Mouse (Mus musculus): ENCODE measurements at regions not wholly inside any gene's neighbourhood (a gene's known extent, or its start where the extent isn't known, plus 50 kb on each side); places are given as distances from the start of the nearest gene placed in this dataset.
"Not testable (repeated sequence)": the region's sequence is repeated elsewhere in the genome, so short reads cannot be mapped to it uniquely, and the experiment has no call there.

DNA sequence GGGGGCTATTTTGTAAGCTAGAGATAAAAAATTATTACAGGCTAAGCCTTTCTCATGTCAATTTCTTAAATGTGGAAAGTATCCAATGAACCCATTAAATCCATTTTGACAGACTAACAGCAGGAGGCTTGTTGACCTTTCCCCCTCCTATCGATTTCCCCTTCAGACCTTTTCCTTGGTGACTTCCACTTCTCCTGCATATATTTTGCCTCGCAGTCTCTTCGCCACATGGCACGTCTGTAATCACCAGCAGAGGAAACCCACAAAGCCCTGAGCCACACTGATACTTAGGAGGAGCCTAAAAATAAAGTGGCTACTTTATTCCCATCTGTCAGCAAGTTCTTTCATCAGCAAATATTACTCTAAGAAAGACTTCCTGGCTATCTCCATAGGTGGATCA, 247.5 kb upstream of the Rnf219 start:
- Histone ChIP-seq H3K4me2 (no peak overlapping the region), H3K27ac (ENCODE audit: poor library complexity, severe bottlenecking) (no peak overlapping the region), H3K4me3 (no peak overlapping the region), H3K27me3 (replicated peaks) (no peaks in the 10 kb centered on the region), H3K4me1 (replicated peaks) (no peaks in the 10 kb centered on the region), H3K9ac (no peak overlapping the region), H3K9me3 (replicated peaks) (no peaks in the 10 kb centered on the region), H3K36me3 (no peaks in the 10 kb centered on the region)
- ATAC-seq (ENCODE audit: insufficient number of reproducible peaks, low FRiP score) = no peak
- WGBS = 41% methylated on average over 4 of the region's 4 CpGs

DNA sequence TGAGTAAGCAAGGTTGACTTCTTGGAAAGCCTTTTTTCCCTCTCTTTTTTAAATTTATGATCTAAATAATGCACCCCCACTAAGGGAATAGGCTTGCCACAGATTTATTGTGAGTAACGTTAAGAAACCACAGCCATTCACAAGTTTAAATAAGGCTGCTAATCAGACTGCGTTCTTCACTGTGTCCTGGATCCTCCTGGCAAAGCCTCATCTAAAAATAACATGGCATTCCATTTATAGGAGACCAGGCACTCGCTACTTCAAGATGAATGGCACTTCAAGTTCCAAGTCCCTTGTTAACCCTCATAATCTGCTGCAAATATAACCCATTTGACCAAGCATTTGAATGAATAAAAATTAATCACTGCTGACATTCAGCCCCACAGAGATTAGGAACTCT, 211.8 kb upstream of the Rnf219 start:
- H3K9me3 ChIP-seq (replicated peaks) = no peaks in the 10 kb centered on the region

DNA sequence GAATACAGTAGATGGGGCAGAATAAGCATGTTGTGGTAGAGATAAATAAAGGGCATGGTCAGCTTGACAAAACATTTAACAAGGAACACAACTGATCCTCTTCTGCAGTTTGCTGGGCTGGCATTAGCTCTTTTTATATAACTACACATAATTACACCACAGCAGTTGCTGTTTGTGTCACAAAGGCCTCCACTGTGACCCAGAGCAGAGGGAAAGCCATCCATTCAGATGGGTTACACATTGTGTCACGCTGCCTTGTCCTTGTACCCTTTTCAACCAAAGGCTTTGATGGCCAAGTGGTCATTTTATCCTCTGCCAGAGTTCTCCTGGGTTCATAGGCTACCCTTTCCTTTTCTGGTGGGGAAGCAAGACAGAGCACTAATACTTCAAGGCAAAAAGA, 209.6 kb upstream of the Rnf219 start:
- ATAC-seq (ENCODE audit: insufficient number of reproducible peaks, low FRiP score) = no peak
- Histone ChIP-seq H3K9me3 (replicated peaks) (0 out of 2 replicates have a peak, but pooled peaks cover 3% of the 10 kb centered on the region), H3K9ac (no peak overlapping the region), H3K36me3 (no peaks in the 10 kb centered on the region), H3K4me1 (replicated peaks) (peaks cover 8% of the 10 kb centered on the region; the same call in 1 of the 2 replicates), H3K27ac (ENCODE audit: poor library complexity, severe bottlenecking) (no peak overlapping the region), H3K4me3 (no peak overlapping the region), H3K27me3 (replicated peaks) (no peaks in the 10 kb centered on the region), H3K4me2 (no peak overlapping the region)
- 63% methylated on average over 1 of the region's 1 CpGs for WGBS

More for the DNA sequence above, 211.8 kb upstream of the Rnf219 start:
- no peak overlapping the region for H3K4me3 ChIP-seq
- peak overlapping the region; percentile 54; the same call in 1 of the 2 replicates for H3K27ac ChIP-seq (ENCODE audit: poor library complexity, severe bottlenecking)
- no peak for ATAC-seq (ENCODE audit: insufficient number of reproducible peaks, low FRiP score)
- peaks cover 8% of the 10 kb centered on the region; the same call in 1 of the 2 replicates for H3K4me1 ChIP-seq (replicated peaks)
- H3K9ac ChIP-seq = no peak overlapping the region
- 20% methylated on average over 3 of the region's 3 CpGs for WGBS
- H3K4me2 ChIP-seq = no peak overlapping the region
- no peaks in the 10 kb centered on the region for H3K36me3 ChIP-seq
- H3K27me3 ChIP-seq (replicated peaks) = no peaks in the 10 kb centered on the region

DNA sequence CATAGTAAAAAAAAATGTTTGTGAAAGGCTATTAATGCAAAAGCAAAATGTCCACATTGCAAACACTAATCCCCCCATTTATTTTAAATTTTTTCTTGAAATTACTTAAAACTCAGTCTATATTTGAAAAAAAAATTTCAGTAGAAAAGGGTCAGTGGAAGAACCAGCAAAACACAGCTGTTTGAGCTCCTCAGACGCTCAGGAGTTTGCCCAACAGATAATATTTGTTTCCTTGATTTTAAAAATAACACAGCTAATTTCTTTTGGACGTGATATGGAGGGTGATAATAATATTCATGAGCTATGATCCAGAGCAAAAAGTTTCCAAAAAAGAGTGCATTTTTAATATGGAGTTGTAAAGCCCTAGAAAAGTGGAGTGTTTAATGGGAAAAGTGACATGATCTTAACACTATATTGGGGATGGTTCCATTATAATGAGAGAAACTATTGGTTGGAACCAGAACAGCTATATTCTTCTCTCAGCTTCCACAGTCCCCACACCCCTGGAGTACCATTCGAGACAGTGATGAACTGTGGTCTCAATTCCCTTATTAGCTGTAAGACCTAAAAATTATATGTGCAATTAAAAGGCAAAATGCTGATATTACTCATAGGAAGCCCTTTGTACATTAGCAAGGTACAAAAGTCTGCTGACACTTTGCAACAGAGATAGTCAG, 209.0 kb upstream of the Rnf219 start:
- Histone ChIP-seq H3K27ac (ENCODE audit: poor library complexity, severe bottlenecking) (no peak overlapping the region), H3K36me3 (no peaks in the 10 kb centered on the region), H3K4me2 (no peak overlapping the region), H3K4me1 (replicated peaks) (peaks cover 8% of the 10 kb centered on the region; the same call in 1 of the 2 replicates), H3K4me3 (no peak overlapping the region), H3K9ac (no peak overlapping the region), H3K27me3 (replicated peaks) (no peaks in the 10 kb centered on the region), H3K9me3 (replicated peaks) (0 out of 2 replicates have a peak, but pooled peaks cover 3% of the 10 kb centered on the region)
- 64% methylated on average over 3 of the region's 3 CpGs for WGBS
- ATAC-seq (ENCODE audit: insufficient number of reproducible peaks, low FRiP score) = no peak

DNA sequence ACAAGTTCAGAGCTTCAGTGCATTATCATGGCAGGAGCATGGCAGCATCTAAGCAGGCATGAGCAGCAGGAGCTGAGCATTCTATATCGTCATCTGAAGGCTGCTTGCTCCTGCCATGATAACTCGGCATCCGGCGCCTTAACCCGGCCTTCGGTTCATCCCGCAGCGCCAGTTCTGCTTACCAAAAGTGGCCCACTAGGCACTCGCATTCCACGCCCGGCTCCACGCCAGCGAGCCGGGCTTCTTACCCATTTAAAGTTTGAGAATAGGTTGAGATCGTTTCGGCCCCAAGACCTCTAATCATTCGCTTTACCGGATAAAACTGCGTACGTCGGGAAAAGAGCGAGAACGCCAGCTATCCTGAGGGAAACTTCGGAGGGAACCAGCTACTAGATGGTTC, 193.2 kb upstream of the Rnf219 start:
- H3K9me3 ChIP-seq (replicated peaks); ATAC-seq (ENCODE audit: insufficient number of reproducible peaks, low FRiP score); H3K4me2 ChIP-seq; H3K27me3 ChIP-seq (replicated peaks); H3K36me3 ChIP-seq; H3K4me1 ChIP-seq (replicated peaks); H3K4me3 ChIP-seq; H3K27ac ChIP-seq (ENCODE audit: poor library complexity, severe bottlenecking); H3K9ac ChIP-seq: not testable (repeated sequence)
- 79% methylated on average over 24 of the region's 24 CpGs for WGBS

DNA sequence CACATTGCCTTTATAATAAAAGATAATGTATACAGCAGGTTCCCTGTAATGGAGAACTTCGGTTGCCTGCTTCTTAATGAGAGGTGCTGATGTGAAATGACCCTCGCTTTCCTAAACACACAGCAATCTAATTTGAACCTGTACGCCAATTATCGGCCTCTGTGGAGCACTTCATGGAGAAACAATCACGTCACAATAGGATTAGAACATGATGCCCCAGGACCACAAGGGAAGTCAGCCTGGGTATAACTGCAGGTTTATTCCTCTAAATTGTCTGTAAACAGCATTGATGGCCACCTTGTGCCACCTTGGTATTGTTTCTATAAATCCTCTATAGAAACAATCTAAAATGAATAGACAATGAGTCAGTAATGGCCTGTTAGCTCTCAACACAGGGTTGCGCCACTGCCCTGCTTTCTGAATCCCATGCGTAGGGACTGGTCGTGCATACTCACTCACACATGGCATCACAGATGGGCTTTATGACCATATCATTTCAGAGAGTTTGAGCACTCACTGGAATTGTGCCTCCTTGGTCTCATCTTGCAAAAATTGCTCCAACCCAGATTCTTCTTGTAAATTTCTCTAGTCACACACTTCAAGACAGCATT, 179.9 kb upstream of the Rnf219 start:
- 81% methylated on average over 8 of the region's 8 CpGs for WGBS
- H3K36me3 ChIP-seq = no peaks in the 10 kb centered on the region
- no peak overlapping the region for H3K9ac ChIP-seq
- H3K4me1 ChIP-seq (replicated peaks) = no peaks in the 10 kb centered on the region
- no peaks in the 10 kb centered on the region for H3K27me3 ChIP-seq (replicated peaks)
- H3K9me3 ChIP-seq (replicated peaks) = no peaks in the 10 kb centered on the region
- H3K4me3 ChIP-seq = no peak overlapping the region
- H3K27ac ChIP-seq (ENCODE audit: poor library complexity, severe bottlenecking) = no peak overlapping the region
- ATAC-seq (ENCODE audit: insufficient number of reproducible peaks, low FRiP score) = no peak
- H3K4me2 ChIP-seq = no peak overlapping the region

DNA sequence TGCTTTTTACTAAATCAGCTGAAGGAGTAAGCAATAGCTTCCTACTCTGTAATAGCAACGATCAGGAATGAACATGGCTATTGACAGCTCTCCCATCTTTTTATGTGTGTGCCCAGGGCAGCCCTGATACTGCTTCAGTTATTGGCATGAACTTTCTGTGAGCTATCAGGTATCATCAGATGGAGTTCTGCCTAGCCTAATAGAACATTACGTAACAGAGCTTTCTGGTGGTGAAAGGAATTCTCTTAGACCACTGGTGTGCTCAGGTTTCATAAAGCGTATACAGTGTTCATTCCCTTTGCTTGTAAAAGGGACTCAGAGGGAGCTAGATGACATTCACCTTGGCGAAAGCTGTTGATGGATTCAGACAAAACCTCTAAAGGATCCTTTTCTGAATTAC, 176.5 kb upstream of the Rnf219 start:
- ATAC-seq (ENCODE audit: insufficient number of reproducible peaks, low FRiP score) = no peak
- Histone ChIP-seq H3K36me3 (no peaks in the 10 kb centered on the region), H3K27ac (ENCODE audit: poor library complexity, severe bottlenecking) (no peak overlapping the region), H3K4me2 (no peak overlapping the region), H3K27me3 (replicated peaks) (no peaks in the 10 kb centered on the region), H3K9me3 (replicated peaks) (no peaks in the 10 kb centered on the region), H3K4me3 (no peak overlapping the region), H3K4me1 (replicated peaks) (no peaks in the 10 kb centered on the region), H3K9ac (no peak overlapping the region)
- WGBS = 77% methylated on average over 4 of the region's 4 CpGs

DNA sequence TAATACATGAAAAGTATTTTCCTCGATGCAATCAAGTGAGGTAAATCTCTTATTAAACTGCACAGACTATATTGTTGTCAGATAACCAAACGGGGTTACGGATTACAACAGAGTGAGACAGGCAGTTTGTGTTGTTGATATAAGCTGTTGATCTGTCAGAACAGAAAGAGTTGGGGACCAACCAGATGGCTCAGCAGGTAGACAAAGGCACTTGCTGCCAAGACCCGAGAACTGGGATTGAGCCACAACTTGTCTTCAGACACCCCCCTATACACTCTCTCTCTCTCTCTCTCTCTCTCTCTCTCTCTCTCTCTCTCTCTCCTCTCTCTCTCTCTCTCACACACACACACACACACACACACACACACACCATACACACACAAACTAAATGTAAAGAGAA, 172.7 kb upstream of the Rnf219 start:
- 72% methylated on average over 4 of the region's 4 CpGs for WGBS
- ATAC-seq (ENCODE audit: insufficient number of reproducible peaks, low FRiP score) = no peak
- H3K9me3 ChIP-seq (replicated peaks) = no peaks in the 10 kb centered on the region

DNA sequence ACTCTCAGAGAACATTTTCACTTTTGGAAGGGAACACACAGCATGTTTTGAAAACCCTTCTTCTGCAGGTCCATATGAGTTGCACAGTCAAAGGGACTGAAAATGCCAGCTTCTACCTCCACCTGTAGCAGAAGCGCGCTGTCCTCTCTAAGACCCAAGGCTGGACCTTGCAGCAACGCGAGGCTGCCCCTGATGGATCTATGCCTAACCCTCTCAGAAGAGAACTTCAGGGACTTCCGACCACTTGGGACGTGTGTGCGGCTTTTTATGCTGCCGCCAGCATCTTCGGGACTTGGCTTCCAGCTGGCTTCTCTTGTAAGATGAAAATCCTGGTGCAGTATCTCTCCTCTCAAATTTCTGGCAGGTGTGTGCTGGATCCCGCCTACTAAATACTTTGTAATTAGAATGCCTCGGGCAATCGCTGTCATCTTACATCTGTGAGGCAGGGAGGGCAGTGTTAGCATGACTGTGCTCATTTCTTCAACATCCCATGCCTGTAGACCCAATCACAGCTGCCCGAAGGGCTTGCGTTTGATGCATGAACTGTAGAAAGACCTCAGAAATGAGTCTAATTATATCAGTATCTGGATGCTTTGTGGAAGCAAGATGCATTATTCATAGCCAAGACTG, 171.8 kb upstream of the Rnf219 start:
- no peak overlapping the region for H3K4me3 ChIP-seq
- 82% methylated on average over 14 of the region's 14 CpGs for WGBS

More for the DNA sequence above, 172.7 kb upstream of the Rnf219 start:
- no peaks in the 10 kb centered on the region for H3K27me3 ChIP-seq (replicated peaks)
- no peak overlapping the region for H3K4me2 ChIP-seq
- H3K9ac ChIP-seq = no peak overlapping the region
- H3K4me3 ChIP-seq = no peak overlapping the region
- no peaks in the 10 kb centered on the region for H3K4me1 ChIP-seq (replicated peaks)
- no peak overlapping the region for H3K27ac ChIP-seq (ENCODE audit: poor library complexity, severe bottlenecking)
- no peaks in the 10 kb centered on the region for H3K36me3 ChIP-seq

DNA sequence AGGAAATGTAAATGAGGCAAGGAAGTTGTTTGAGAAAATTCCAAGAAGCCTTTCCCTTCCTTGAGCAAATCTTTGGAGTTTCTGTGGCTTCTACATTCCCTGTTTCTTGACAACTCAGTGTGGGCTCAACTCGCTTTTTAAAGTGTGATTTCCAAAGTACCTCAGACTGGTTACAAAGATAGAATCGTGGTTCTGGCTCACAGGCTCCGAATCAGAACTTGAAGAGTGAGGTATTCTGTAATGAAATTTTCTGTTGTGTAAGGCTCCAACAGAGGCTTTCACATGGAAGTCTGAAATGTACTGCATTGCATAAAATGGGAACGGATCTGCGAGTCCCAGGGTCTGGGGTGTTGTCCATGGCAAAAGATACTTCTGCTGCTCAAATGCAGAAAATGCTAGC, 170.2 kb upstream of the Rnf219 start:
- H3K4me2 ChIP-seq = no peak overlapping the region
- H3K4me3 ChIP-seq = no peak overlapping the region
- H3K9ac ChIP-seq = no peak overlapping the region
- no peaks in the 10 kb centered on the region for H3K27me3 ChIP-seq (replicated peaks)
- no peak for ATAC-seq (ENCODE audit: insufficient number of reproducible peaks, low FRiP score)
- H3K4me1 ChIP-seq (replicated peaks) = no peaks in the 10 kb centered on the region
- H3K27ac ChIP-seq (ENCODE audit: poor library complexity, severe bottlenecking) = no peak overlapping the region
- WGBS = 80% methylated on average over 5 of the region's 5 CpGs
- no peaks in the 10 kb centered on the region for H3K9me3 ChIP-seq (replicated peaks)
- H3K36me3 ChIP-seq = no peaks in the 10 kb centered on the region

More for the DNA sequence above, 171.8 kb upstream of the Rnf219 start:
- Histone ChIP-seq H3K27ac (ENCODE audit: poor library complexity, severe bottlenecking) (no peak overlapping the region), H3K9me3 (replicated peaks) (no peaks in the 10 kb centered on the region), H3K9ac (no peak overlapping the region), H3K36me3 (no peaks in the 10 kb centered on the region), H3K4me1 (replicated peaks) (no peaks in the 10 kb centered on the region), H3K27me3 (replicated peaks) (no peaks in the 10 kb centered on the region), H3K4me2 (no peak overlapping the region)
- no peak for ATAC-seq (ENCODE audit: insufficient number of reproducible peaks, low FRiP score)

DNA sequence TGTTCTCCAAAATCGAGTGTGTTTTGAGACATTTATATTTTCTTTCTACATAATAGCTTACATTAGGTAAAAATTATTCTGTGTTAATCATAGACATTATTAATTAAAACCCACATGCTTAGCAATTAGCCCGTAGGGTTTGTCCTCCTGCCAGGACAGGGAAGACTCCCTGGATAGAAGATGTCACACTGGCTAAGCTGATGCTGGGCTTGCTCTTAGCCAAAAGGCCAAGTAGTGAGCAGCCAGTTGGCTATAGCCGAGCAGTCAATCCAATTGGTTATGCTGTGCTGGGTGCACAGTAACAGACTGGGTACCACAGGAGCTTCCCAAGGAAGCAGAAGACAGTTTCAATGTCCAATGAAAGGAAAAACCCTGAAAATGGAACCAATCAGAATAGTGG, 166.0 kb upstream of the Rnf219 start:
- Histone ChIP-seq H3K4me1 (replicated peaks) (no peaks in the 10 kb centered on the region), H3K4me2 (no peak overlapping the region), H3K4me3 (no peak overlapping the region), H3K27me3 (replicated peaks) (no peaks in the 10 kb centered on the region), H3K9ac (no peak overlapping the region), H3K27ac (ENCODE audit: poor library complexity, severe bottlenecking) (no peak overlapping the region), H3K36me3 (no peaks in the 10 kb centered on the region), H3K9me3 (replicated peaks) (no peaks in the 10 kb centered on the region)
- no peak for ATAC-seq (ENCODE audit: insufficient number of reproducible peaks, low FRiP score)
- 78% methylated on average over 3 of the region's 3 CpGs for WGBS
